Mouse (Mus musculus): ENCODE measurements around the gene Ilf2.

Ilf2 gene

DNA sequence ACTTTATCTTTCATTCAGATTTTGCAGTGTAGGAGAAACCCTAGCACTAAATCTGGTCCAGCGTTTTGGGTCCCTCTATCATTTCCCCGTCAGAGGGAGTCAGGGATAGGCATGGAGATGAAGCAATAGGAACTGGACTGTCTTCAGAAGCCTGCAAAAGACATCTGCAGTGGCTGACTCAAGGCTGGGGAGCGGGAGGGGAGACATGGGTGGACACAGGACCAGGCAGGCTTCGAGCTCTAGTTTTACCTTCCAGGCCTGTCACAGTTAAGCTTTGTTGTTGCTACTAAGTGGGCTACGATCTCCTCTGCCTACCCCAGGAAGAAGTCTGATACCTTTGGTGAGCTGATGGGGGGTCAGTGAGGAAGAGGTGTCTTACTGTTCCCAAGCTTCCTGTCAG is 36.4 kb downstream of the Ilf2 start:
- no peak for DNase-seq

DNA sequence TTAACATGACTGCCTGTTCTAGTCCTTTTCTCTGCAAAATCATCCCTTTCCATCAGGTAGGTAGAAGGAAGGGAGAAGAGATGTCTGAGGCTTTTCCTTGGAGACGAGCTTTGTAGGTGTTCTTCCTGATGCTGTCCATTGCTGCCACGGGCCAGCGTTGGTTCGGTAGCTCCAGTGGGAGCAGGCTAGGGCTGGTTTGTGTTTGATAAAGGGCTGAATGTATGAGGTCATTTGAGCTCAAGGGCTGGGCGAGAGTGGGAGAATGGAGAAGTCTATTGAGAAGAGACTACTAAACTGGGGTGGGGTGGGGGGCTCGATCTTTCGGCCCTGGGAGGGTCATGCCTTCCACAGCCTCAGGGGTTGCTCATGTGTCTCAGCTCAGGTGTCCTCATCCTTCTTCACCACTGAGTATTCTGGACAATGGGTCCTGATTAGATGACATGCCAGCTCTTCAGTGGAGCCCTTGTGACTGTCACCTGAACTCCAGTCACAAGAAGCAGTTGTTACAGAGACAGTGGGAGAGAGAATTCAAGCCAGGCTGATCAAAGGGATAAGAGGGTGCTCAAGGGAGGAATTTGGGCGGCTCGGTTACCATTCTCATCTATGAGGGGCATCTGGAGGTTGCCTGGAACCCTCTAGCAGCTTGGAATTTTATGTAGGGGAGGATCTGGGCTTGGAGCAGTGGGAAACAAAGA is 37.2 kb downstream of the Ilf2 start:
- no peak for DNase-seq

DNA sequence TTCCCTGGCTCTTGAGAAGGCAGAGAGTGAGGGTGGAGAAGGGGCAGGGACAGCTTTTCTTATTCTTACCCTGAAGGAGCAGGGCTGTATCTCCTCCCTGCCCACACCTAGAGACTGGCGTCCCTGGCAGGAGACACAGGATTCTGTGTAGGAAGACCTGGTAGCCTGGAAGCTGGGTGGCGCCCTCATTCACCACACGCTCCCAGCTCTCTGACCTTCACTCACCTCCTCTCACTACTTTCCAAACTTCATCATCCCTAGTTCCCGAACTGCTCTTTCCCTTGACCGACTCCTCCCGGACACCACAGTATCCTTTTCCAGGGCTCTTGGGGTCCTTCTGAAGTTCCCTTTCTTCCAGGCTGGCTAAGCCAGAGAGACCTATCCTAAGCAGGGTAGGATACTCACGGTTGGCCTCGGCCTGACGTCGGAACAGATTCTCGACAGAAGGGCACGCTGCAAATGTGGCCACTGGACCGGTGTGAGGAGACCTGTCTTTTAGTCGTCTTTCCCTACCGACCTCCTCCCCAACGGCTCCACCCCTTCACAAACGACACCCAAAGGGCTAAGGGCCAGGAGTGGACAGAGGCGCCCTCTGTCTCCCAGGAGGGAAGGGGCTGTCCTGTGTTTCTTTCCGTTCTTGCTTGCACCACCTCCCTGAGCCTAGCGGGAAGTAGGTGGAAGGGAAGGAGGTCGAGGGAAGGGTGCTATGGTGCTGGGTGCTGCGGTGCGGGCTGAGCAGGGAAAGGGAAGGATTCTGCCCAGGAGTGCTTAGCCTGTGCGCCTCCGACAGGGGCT is 38.1 kb downstream of the Ilf2 start, which contains the start of the genes S100a1 and S100a13:
TSS of gene S100a1 (minus strand) at position 597 of the 795 bp plus-strand sequence.
TSS of gene S100a13 (plus strand) at position 640 of the 795 bp plus-strand sequence.
- DNase-seq = peak; percentile 88 to 92

DNA sequence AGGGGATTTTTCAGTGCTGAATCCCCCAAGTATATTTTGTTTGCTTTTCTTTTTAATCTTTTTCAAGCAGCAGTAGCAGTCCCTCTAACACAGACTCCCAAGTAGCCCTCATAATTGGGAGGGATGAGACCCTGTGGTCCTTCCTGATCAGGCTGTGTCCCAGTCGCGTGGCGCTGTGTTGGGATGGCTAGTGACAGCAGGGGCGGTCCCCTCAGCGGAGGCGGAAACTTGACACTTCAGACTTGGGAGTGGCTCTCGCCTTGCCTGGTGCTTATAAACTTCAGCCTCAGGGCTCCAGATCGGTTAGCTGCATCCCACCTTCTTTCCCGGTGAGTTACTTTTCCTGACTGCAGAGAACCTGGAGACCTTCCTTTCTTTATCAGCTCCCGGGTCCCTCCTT is 38.8 kb downstream of the Ilf2 start:
- DNase-seq = peak; percentile 71 to 73

DNA sequence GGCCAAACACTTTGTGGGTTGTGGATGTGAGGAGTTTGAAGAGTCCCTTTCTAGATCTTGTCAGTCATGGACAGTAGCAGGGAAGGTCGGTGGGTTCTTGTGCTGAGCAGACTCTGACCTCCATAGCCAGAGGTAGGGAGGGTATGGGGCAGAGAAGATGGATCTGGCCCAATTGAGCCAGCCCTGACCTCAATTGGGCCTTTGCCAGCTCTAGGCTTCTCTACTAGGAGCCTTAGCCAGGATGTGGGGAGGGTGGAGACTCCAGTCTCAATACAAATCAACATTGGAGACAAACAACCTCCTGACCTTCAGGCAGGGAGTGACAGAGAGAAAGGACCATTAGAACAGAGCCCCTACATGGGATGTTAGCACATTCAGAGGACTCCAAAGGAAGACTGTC is 39.3 kb downstream of the Ilf2 start:
- DNase-seq = peak in 1 of 2 experiments; percentile 43

DNA sequence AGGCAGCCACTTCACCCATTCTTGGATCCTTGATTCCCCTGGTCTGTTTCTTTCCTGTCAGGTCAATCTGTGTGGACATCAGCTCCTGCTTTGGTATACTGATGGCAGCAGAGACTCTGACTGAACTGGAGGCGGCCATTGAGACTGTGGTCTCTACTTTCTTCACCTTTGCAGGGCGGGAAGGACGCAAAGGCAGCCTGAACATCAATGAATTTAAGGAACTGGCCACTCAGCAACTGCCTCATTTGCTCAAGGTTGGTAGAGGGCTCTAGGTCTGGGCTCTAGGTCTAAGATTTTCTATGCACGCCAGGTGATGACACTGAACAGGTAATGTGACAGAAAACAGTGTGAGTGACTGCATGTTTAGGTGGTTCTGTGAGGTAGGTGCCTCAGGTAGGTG is 39.9 kb downstream of the Ilf2 start:
- DNase-seq = no peak

DNA sequence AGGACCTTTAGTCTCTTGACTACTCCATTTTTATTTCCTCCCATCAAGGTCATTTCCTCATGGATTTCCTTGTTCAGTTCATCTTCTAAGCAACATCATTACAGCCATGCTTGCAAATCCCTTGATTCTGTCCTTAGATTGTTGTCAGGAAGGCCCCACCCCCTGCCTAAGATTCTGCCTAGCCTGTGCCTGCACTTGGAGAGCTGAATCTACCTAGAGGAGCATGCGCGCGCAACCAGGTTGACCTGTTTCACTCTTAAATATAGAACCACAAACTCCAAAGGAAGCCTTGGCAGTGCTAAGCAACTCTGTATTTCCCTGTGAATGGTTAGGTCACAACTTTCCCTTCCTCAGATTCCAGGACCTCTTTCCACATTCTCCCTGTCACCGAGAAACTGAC is 41.8 kb downstream of the Ilf2 start:
- no peak for DNase-seq

DNA sequence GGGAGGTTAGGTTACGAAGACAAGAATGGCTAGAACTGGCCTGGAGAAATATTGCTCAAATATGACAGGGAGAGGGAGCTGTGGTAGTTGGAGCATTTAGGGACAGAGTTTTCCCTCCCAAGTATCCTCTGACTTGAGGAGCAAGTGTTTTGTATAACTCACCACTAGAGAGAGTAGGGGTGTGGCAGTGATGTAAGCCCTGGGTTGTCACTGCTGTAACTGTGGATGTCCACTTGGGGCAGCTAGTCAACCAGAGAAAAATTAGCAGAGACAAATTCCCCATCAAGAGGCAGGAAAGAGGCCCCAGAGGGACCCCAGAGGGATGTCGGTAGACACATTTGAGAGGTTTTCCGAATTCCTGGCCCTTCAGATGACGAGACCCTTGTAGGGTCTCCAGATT is 49.5 kb downstream of the Ilf2 start:
- DNase-seq = peak; percentile 54 to 67

DNA sequence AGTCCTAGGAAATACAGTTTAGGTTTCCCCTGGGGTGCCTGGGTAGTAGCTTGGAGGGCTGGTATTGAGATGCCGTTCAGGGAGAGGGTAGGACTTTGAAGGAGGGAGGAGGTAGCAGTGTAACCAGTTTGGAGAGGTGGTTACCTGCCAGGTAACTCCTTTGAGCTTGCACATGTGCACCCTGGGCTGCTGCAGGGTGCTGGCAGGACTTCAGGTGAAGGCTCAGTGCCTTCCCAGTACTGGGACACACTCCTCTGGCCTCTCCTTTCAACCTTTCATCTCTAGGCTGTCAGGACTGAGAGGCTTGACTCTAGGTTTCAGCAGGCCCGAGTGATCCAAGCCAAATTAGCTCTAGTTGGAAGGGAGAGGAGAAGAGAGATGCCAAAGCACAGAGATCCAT is 50.1 kb downstream of the Ilf2 start:
- no peak for DNase-seq

DNA sequence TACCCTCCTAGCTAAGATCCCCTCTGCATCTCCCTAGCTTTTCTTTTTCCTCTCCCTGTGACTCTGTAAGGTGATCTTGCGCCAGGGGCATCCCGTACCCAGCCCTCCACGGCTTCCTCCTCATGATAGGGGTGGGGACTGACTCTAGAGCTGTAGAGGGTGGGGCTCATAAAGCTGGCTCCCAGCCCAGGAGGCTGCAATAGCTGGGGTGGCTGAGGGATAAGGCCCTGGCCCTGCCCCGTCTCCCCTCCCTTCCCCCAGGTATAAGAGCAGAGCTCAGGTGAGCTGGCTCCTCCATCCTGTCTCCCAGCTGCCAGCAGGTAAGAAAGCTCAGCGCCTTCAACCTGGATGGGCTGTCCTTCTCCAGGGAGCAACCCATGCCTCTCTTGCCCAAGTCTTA is 50.7 kb downstream of the Ilf2 start, which contains the start of gene S100a14:
TSS of gene S100a14 (plus strand) at position 277 of the 400 bp plus-strand sequence.
- no peak for DNase-seq

DNA sequence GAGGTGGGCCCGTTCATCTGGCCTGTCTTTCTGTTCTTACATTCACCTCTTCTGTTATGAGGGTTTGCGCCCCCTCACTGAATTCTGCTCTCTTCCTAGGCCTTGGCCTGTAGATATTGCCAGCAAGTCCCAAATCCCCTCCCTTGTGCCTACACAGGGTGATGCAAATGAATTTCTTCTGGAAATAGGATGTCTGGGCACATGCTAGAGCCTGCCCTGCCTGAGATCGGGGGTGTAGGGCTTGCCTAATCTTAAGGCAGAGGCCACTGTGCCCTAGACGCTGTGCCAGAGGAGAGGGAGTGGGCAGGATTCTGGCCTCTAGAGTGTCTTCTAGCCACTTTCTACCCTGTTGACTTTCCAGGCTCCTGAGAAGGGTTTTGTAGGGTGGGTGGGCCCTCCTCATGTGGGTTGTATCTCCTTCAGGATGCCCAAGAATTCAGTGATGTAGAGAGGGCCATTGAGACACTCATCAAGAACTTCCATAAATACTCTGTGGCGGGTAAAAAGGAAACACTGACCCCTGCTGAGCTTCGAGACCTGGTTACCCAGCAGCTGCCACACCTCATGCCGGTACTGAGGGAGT is 51.5 kb downstream of the Ilf2 start:
- DNase-seq = no peak

DNA sequence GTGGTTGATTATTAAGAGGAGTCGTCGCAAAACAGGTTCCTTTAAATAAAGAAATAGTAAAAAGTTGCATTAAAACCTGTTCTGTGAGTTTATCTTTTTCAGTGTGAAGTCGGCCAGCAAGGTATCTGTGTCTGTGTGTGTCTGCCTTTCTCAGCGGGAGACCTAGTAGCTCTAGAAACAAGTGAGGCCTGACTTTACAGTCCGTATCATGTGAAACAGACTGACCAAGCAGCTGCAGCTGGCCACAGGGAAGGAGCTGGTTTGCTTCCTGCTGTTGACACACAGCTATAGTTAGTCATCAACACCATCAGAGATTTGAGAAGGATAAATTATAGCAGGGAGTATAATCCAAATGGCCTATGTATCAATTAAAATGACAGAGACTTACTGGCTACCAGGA is 55.8 kb downstream of the Ilf2 start:
- DNase-seq = no peak

DNA sequence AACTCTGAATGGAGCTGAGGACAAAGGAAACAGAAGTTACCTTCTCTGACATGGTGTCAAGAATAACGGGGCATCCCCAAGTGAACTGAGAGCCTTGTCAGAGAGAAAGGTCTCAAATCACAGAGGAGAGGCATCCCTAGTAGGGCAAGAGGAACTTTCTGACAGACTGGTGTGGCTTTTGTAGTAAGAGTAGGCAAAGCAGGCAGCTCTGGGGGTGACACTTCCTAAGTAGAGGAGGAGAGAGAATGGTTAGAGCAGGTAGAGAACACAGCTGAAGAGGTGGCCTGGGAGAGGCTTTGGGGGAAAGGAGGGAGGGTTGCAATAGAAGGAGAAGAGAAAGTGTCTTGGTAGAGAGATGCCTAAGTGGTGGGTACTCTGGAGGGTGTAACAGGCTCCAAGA is 59.5 kb downstream of the Ilf2 start:
- no peak for DNase-seq

DNA sequence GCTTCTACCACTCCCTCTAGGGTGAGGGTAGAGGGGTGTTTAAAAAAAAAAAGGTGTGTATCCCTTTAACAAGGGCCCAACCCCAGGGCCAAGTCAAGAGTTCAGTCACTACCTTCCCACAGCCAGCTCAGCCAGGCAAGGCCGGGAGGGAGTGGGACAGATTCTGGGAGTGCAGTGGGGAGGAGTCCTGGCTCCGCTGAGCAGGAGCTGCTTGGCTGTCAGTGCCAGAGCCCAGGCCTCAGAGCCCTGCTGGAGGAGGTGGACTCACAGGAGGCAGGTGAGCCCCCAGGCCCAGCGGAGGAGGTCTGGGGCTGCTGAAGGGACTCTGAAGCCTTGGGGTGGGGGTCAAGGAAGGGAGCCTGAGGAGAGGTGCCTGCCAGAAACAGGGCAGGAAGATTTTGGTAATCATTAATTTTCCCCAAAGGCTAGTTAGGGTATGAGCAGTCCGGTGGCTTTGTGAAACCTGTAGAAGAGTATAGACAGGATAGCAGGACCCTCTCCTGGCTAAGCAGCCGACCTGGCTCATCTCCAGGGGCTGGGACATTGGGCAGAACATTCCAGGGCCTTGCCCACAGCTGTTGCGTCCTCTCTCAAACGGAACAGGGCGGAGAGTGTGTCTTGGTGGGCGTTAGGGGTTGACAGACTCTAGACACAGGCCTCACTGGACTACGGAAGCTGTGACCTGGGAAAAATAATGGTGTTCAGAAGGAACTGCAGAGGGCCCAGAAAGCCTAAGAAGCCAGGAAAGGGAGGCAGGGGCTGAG is 61.4 kb downstream of the Ilf2 start, which contains the start of gene S100a16:
TSS of gene S100a16 (plus strand) at position 114 of the 764 bp plus-strand sequence.
- DNase-seq = peak; percentile 86 to 89

DNA sequence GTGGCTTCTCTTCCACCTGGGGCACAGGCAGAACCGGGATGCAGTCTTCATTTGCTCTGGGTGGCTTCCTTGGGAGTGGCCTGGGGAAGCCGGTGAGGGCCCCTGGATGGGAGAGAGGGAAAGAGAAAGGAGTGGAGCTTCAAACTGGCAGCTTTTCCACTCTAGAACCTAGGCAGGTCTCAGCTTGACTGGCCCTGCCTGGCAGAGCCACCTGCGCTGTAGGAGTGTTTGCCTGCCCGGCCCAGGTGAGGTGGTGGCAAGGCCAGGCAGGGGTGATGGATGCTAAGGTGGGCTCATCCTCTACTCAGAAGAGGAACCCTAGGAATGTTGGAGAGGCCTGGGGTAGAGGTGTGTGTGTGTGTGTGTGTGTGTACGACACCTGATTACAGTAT is 62.0 kb downstream of the Ilf2 start:
- DNase-seq = no peak
